Comparison of ENCODE assay signal across 8 mouse cellular contexts in genomic region chr13:24776146-24776844, GRCm38 (mm10). TPM values are rescaled to one million over a fixed set of nuclear protein-coding genes. Genes with fewer than 3 reads are reported as not detected.
DNase-seq lines count a peak whose midpoint lies in the region; ATAC-seq and TF ChIP-seq lines count a peak whose summit lies in the region.

No protein-coding gene starts in this region.

- no peaks in the 10 kb centered on the region for H3K4me1 ChIP-seq in forebrain, embryonic 10.5 days
- no peaks in the 10 kb centered on the region for H3K4me1 ChIP-seq in forebrain, embryonic 12.5 days
- no peaks in the 10 kb centered on the region for H3K4me1 ChIP-seq in ES-Bruce4 (ENCODE audit: control insufficient read depth, insufficient read depth, low read length)
- no peaks in the 10 kb centered on the region for H3K4me1 ChIP-seq in forebrain, postnatal 0 days (ENCODE audit: insufficient read depth)
- H3K4me1 ChIP-seq in lung, adult 2 months (ENCODE audit: control insufficient read depth, insufficient read depth, low read length): no peaks in the 10 kb centered on the region

- no peaks in the 10 kb centered on the region for H3K36me3 ChIP-seq in forebrain, embryonic 10.5 days (replicated peaks)
- no peaks in the 10 kb centered on the region for H3K36me3 ChIP-seq in forebrain, embryonic 12.5 days (replicated peaks)
- H3K36me3 ChIP-seq in ES-Bruce4 (ENCODE audit: control insufficient read depth, insufficient read depth, low read length, poor library complexity, severe bottlenecking): no peaks in the 10 kb centered on the region
- H3K36me3 ChIP-seq in forebrain, postnatal 0 days (ENCODE audit: insufficient read depth): no peaks in the 10 kb centered on the region

- no peak overlapping the region for H3K4me3 ChIP-seq in forebrain, embryonic 10.5 days
- no peak overlapping the region for H3K4me3 ChIP-seq in forebrain, embryonic 12.5 days (replicated peaks)
- H3K4me3 ChIP-seq in ES-Bruce4 (ENCODE audit: low read depth, low read length): no peak overlapping the region
- no peak overlapping the region for H3K4me3 ChIP-seq in forebrain, postnatal 0 days (ENCODE audit: low read depth, low read length)
- H3K4me3 ChIP-seq in lung, adult 2 months (replicated peaks; ENCODE audit: extremely low read depth, low read depth, low read length): no peak overlapping the region

- H3K9me3 ChIP-seq in forebrain, embryonic 10.5 days: no peaks in the 10 kb centered on the region
- no peaks in the 10 kb centered on the region for H3K9me3 ChIP-seq in forebrain, embryonic 12.5 days
- 0 out of 2 replicates have a peak, but pooled peaks cover 2% of the 10 kb centered on the region for H3K9me3 ChIP-seq in ES-Bruce4 (replicated peaks; ENCODE audit: control insufficient read depth, insufficient read depth, low read length, poor library complexity, severe bottlenecking)
- H3K9me3 ChIP-seq in forebrain, postnatal 0 days (ENCODE audit: low read length): no peaks in the 10 kb centered on the region

- peak; percentile 74 for TF ChIP-seq CTCF in ES-Bruce4 (IDR thresholded peaks at IDR 0.05; ENCODE audit: low read depth, low read length)
- peak; percentile 81 for TF ChIP-seq CTCF in forebrain, postnatal 0 days (IDR thresholded peaks at IDR 0.05; ENCODE audit: low read depth)
- peak; percentile 83 for TF ChIP-seq CTCF in lung, adult 2 months (IDR thresholded peaks at IDR 0.05; ENCODE audit: insufficient read depth, low read length)

- no peak overlapping the region for H3K9ac ChIP-seq in forebrain, embryonic 12.5 days
- H3K9ac ChIP-seq in ES-Bruce4 (ENCODE audit: low read depth, poor library complexity, severe bottlenecking): no peak overlapping the region
- no peak overlapping the region for H3K9ac ChIP-seq in forebrain, postnatal 0 days

- peak; percentile 29 for DNase-seq in forebrain, embryonic 10.5 days (ENCODE audit: extremely low spot score, low spot score)
- DNase-seq in c-Kit-positive CD71-positive TER-119-positive erythroid progenitor cells, embryonic 14.5 days (ENCODE audit: low spot score): peak; percentile 73
- peak; percentile 71 for DNase-seq in forebrain, postnatal 0 days
- DNase-seq in kidney, postnatal 36 days: peak; percentile 64 to 70
- DNase-seq in lung, adult 2 months: peak; percentile 24
- peak; percentile 39 for DNase-seq in skeletal muscle tissue, adult 2 months (ENCODE audit: low read depth, low spot score)

- H3K27ac ChIP-seq in forebrain, embryonic 10.5 days: no peak overlapping the region
- no peak overlapping the region for H3K27ac ChIP-seq in forebrain, embryonic 12.5 days
- H3K27ac ChIP-seq in ES-Bruce4 (ENCODE audit: insufficient read depth, low read length): no peak overlapping the region
- H3K27ac ChIP-seq in forebrain, postnatal 0 days (ENCODE audit: low read depth, low read length): no peak overlapping the region

- no peak for TF ChIP-seq POLR2A in ES-Bruce4 (IDR thresholded peaks at IDR 0.05; ENCODE audit: insufficient read depth, low read length)
- TF ChIP-seq POLR2A in lung, adult 2 months (IDR thresholded peaks at IDR 0.05; ENCODE audit: borderline replicate concordance, extremely low read depth, low read depth, low read length): no peak

- no peak overlapping the region for H3K4me2 ChIP-seq in forebrain, embryonic 12.5 days
- no peak overlapping the region for H3K4me2 ChIP-seq in forebrain, postnatal 0 days (ENCODE audit: low read depth)

- H3K27me3 ChIP-seq in forebrain, embryonic 10.5 days (ENCODE audit: poor library complexity, severe bottlenecking): no peaks in the 10 kb centered on the region
- H3K27me3 ChIP-seq in forebrain, embryonic 12.5 days: no peaks in the 10 kb centered on the region
- no peaks in the 10 kb centered on the region for H3K27me3 ChIP-seq in ES-Bruce4 (ENCODE audit: control insufficient read depth, insufficient read depth, low read length, poor library complexity, severe bottlenecking)
- H3K27me3 ChIP-seq in forebrain, postnatal 0 days (ENCODE audit: insufficient read depth, low read length): no peaks in the 10 kb centered on the region

- no peak for TF ChIP-seq EP300 in ES-Bruce4 (IDR thresholded peaks at IDR 0.05; ENCODE audit: insufficient read depth, low read depth, low read length)

- no peak for ATAC-seq in forebrain, embryonic 12.5 days (ENCODE audit: low FRiP score)
- peak; percentile 59 for ATAC-seq in forebrain, postnatal 0 days

- 50% methylated on average over 7 of the region's 7 CpGs for WGBS in forebrain, embryonic 10.5 days
- WGBS in forebrain, embryonic 12.5 days: 50% methylated on average over 7 of the region's 7 CpGs
- 47% methylated on average over 7 of the region's 7 CpGs for WGBS in forebrain, postnatal 0 days
- 42% methylated on average over 7 of the region's 7 CpGs for WGBS in lung, adult 2 months

RNA-seq across cellular contexts. Expression of gene Gmnn, which starts 14.6 kb away (rescaled TPM):
- 208 TPM in 2 replicates for polyA plus RNA-seq in forebrain, embryonic 10.5 days (2016; fragmentation: Nextera tagmentation; extraction: Ambion mirVana)
- polyA plus RNA-seq in forebrain, embryonic 12.5 days (2016; fragmentation: Nextera tagmentation; extraction: Ambion mirVana): 127 and 131 TPM in 2 replicates
- polyA plus RNA-seq in ES-Bruce4 (2011; ENCODE audit: insufficient read depth, insufficient read length, low read depth, missing spikeins): 127 and 129 TPM in 2 replicates
- total RNA-seq in forebrain, postnatal 0 days (2014; rRNA removed): 4.4 and 5.5 TPM in 2 replicates
- 12.9 and 15.2 TPM in 2 replicates for polyA plus RNA-seq in forebrain, postnatal 0 days (2015; fragmentation: Nextera tagmentation; extraction: Ambion mirVana)
- polyA plus RNA-seq in lung, adult 2 months (2012; rRNA removed): 2.2 and 3.2 TPM in 2 replicates

RNA-seq across cellular contexts. Expression of gene BC005537, which starts 25.2 kb away (rescaled TPM):
- polyA plus RNA-seq in forebrain, embryonic 10.5 days (2016; fragmentation: Nextera tagmentation; extraction: Ambion mirVana): 11.4 TPM in 2 replicates
- 20.9 and 22.3 TPM in 2 replicates for polyA plus RNA-seq in forebrain, embryonic 12.5 days (2016; fragmentation: Nextera tagmentation; extraction: Ambion mirVana)
- polyA plus RNA-seq in ES-Bruce4 (2011; ENCODE audit: insufficient read depth, insufficient read length, low read depth, missing spikeins): 78.9 and 92.7 TPM in 2 replicates
- total RNA-seq in forebrain, postnatal 0 days (2014; rRNA removed): 64.2 and 68.4 TPM in 2 replicates
- polyA plus RNA-seq in forebrain, postnatal 0 days (2015; fragmentation: Nextera tagmentation; extraction: Ambion mirVana): 16.1 and 16.9 TPM in 2 replicates
- 27.0 and 34.5 TPM in 2 replicates for polyA plus RNA-seq in lung, adult 2 months (2012; rRNA removed)

RNA-seq across cellular contexts. Expression of gene Armh2, which starts 35.3 kb away (rescaled TPM):
- 0.18 and 0.22 TPM in 2 replicates for polyA plus RNA-seq in forebrain, embryonic 10.5 days (2016; fragmentation: Nextera tagmentation; extraction: Ambion mirVana)
- polyA plus RNA-seq in forebrain, embryonic 12.5 days (2016; fragmentation: Nextera tagmentation; extraction: Ambion mirVana): not detected in 2 replicates
- not detected in 2 replicates for polyA plus RNA-seq in ES-Bruce4 (2011; ENCODE audit: insufficient read depth, insufficient read length, low read depth, missing spikeins)
- total RNA-seq in forebrain, postnatal 0 days (2014; rRNA removed): 0.86 TPM in 1 of 2 replicates, not detected in the other
- polyA plus RNA-seq in forebrain, postnatal 0 days (2015; fragmentation: Nextera tagmentation; extraction: Ambion mirVana): not detected in 2 replicates
- polyA plus RNA-seq in lung, adult 2 months (2012; rRNA removed): not detected in 2 replicates

RNA-seq across cellular contexts. Expression of gene Acot13, which starts 55.0 kb away (rescaled TPM):
- 61.7 TPM in 2 replicates for polyA plus RNA-seq in forebrain, embryonic 10.5 days (2016; fragmentation: Nextera tagmentation; extraction: Ambion mirVana)
- polyA plus RNA-seq in forebrain, embryonic 12.5 days (2016; fragmentation: Nextera tagmentation; extraction: Ambion mirVana): 57.4 and 57.8 TPM in 2 replicates
- 90.7 and 93.1 TPM in 2 replicates for polyA plus RNA-seq in ES-Bruce4 (2011; ENCODE audit: insufficient read depth, insufficient read length, low read depth, missing spikeins)
- 25.0 and 29.1 TPM in 2 replicates for total RNA-seq in forebrain, postnatal 0 days (2014; rRNA removed)
- polyA plus RNA-seq in forebrain, postnatal 0 days (2015; fragmentation: Nextera tagmentation; extraction: Ambion mirVana): 74.2 and 79.4 TPM in 2 replicates
- 32.3 and 32.6 TPM in 2 replicates for polyA plus RNA-seq in lung, adult 2 months (2012; rRNA removed)

RNA-seq across cellular contexts. Expression of gene Tdp2, which starts 55.2 kb away (rescaled TPM):
- polyA plus RNA-seq in forebrain, embryonic 10.5 days (2016; fragmentation: Nextera tagmentation; extraction: Ambion mirVana): 80.2 and 82.4 TPM in 2 replicates
- 70.3 and 75.0 TPM in 2 replicates for polyA plus RNA-seq in forebrain, embryonic 12.5 days (2016; fragmentation: Nextera tagmentation; extraction: Ambion mirVana)
- 88.3 and 95.8 TPM in 2 replicates for polyA plus RNA-seq in ES-Bruce4 (2011; ENCODE audit: insufficient read depth, insufficient read length, low read depth, missing spikeins)
- total RNA-seq in forebrain, postnatal 0 days (2014; rRNA removed): 39.2 and 45.4 TPM in 2 replicates
- polyA plus RNA-seq in forebrain, postnatal 0 days (2015; fragmentation: Nextera tagmentation; extraction: Ambion mirVana): 31.4 and 31.7 TPM in 2 replicates
- 8.9 and 12.7 TPM in 2 replicates for polyA plus RNA-seq in lung, adult 2 months (2012; rRNA removed)
